Mouse (Mus musculus) midbrain, embryonic 11.5 days (tissue): ENCODE data around the gene Zfp69. TPM values are rescaled to one million over a fixed set of nuclear protein-coding genes. Genes with fewer than 3 reads are reported as not detected.

ENCODE experiments used
- ATAC-seq: fragments of 200-750 bp; cut with Nextera tagmentation; 2 replicates; pipeline ENCODE4 v1.8.0; 2017; ENCODE audit warnings: moderate TSS enrichment, moderate library complexity; ENCODE audit not compliant: low FRiP score
- DNase-seq: peaks from one replicate; pipeline ENCODE4 v3.0.0; 2015; ENCODE audit warnings: low spot score; ENCODE audit errors: missing footprints
- H3K27ac ChIP-seq: fragments of 300-500 bp; sonication (generic); 2 replicates; pipeline ENCODE4 v1.5.1; 2014; ENCODE audit warnings: low read depth, low read length
- H3K27me3 ChIP-seq: fragments of 300-500 bp; sonication (generic); 2 replicates; pipeline ENCODE4 v1.6.1; 2014; ENCODE audit warnings: mild to moderate bottlenecking, low read length, moderate library complexity, mixed read lengths; ENCODE audit not compliant: control insufficient read depth, insufficient read depth
- H3K36me3 ChIP-seq: fragments of 300-500 bp; sonication (generic); 2 replicates; pipeline ENCODE4 v1.6.1; 2014; ENCODE audit warnings: mild to moderate bottlenecking, low read length, moderate library complexity, mixed read lengths; ENCODE audit not compliant: control insufficient read depth, insufficient read depth
- H3K4me1 ChIP-seq: fragments of 300-500 bp; sonication (generic); 2 replicates; pipeline ENCODE4 v1.6.1; 2014; ENCODE audit warnings: low read length; ENCODE audit not compliant: control insufficient read depth, insufficient read depth
- H3K4me2 ChIP-seq: fragments of 300-500 bp; sonication (generic); 2 replicates; pipeline ENCODE4 v1.6.1; 2014; ENCODE audit warnings: mild to moderate bottlenecking, moderate library complexity
- H3K4me3 ChIP-seq: fragments of 300-500 bp; sonication (generic); 2 replicates; pipeline ENCODE4 v1.5.1; 2014; ENCODE audit warnings: low read depth, low read length
- H3K9ac ChIP-seq: fragments of 300-500 bp; sonication (generic); 2 replicates; pipeline ENCODE4 v1.6.1; 2014; ENCODE audit warnings: low read length
- H3K9me3 ChIP-seq: fragments of 300-500 bp; sonication (generic); 2 replicates; pipeline ENCODE4 v1.6.1; 2016; ENCODE audit warnings: low read length; ENCODE audit not compliant: control insufficient read depth
- WGBS: fragments of 180-500 bp; shearing (Covaris S2); extraction: QIAGEN DNeasy Blood & Tissue Kit; methylation state at CpG from one replicate; pipeline ENCODE4 v1.1.7; 2014; 5-methylcytosine and 5-hydroxymethylcytosine counted together
- polyA plus RNA-seq: library from polyadenylated mRNA; unstranded; fragments of >200 nt; fragmentation: Nextera tagmentation; extraction: Ambion mirVana; gene quantifications from 2 replicates; pipeline ENCODE4 v1.2.1, GENCODE M21; 2014

Gene Zfp69
- 9.0 and 9.6 TPM in 2 replicates for polyA plus RNA-seq

GRCm38 (mm10) chr4:120951428-120951973 lies at the start of gene Zfp69:
Gene Zfp69, minus strand, starts transcription at chr4:120951699.
- Histone ChIP-seq H3K4me3 (peak within 1 kb of the TSS; percentile 84), H3K9me3 (no peaks in the 10 kb centered on the region), H3K27ac (peak within 1 kb of the TSS; percentile 59), H3K27me3 (no peaks in the 10 kb centered on the region), H3K4me1 (peaks cover 5% of the 10 kb centered on the region; the same call in 1 of the 2 replicates), H3K36me3 (peaks cover 2% of the 10 kb centered on the region; the same call in 1 of the 2 replicates), H3K9ac (peak within 1 kb of the TSS; percentile 82), H3K4me2 (peak within 1 kb of the TSS; percentile 79)
- 0% methylated on average over 59 of the region's 60 CpGs for WGBS
- DNase-seq (peak; percentile 98), ATAC-seq (peak; percentile 99)

GRCm38 (mm10) chr4:121001042-121001441 lies 49.5 kb upstream of the Zfp69 start:
- ATAC-seq (no peak), DNase-seq (no peak)
- no peaks in the 10 kb centered on the region for H3K9me3 ChIP-seq
- peaks cover 5% of the 10 kb centered on the region; the same call in 1 of the 2 replicates for H3K27me3 ChIP-seq
- no peak overlapping the region for H3K4me2 ChIP-seq
- WGBS, result 87% methylated on average over 2 of the region's 2 CpGs
- no peaks in the 10 kb centered on the region for H3K36me3 ChIP-seq
- H3K9ac ChIP-seq, result no peak overlapping the region
- no peak overlapping the region for H3K27ac ChIP-seq
- H3K4me3 ChIP-seq, result no peak overlapping the region
- peaks cover 17% of the 10 kb centered on the region for H3K4me1 ChIP-seq

- Histone ChIP-seq H3K27ac (no peak overlapping the region), H3K9ac (no peak overlapping the region), H3K4me3 (no peak overlapping the region), H3K4me1 (peaks cover 10% of the 10 kb centered on the region), H3K27me3 (peaks cover 26% of the 10 kb centered on the region), H3K4me2 (no peak overlapping the region), H3K36me3 (no peaks in the 10 kb centered on the region), H3K9me3 (no peaks in the 10 kb centered on the region)
- DNase-seq (no peak), ATAC-seq (no peak)
- 80% methylated on average over 1 of the region's 1 CpGs for WGBS
Measured at GRCm38 (mm10) chr4:120995911-120996310, 44.4 kb upstream of the Zfp69 start.

GRCm38 (mm10) chr4:120993025-120993424 lies 41.5 kb upstream of the Zfp69 start:
- Histone ChIP-seq H3K4me2 (no peak overlapping the region), H3K9me3 (peaks cover 3% of the 10 kb centered on the region; the same call in 1 of the 2 replicates), H3K9ac (no peak overlapping the region), H3K4me1 (peaks cover 10% of the 10 kb centered on the region), H3K27ac (no peak overlapping the region), H3K27me3 (peaks cover 31% of the 10 kb centered on the region), H3K36me3 (no peaks in the 10 kb centered on the region), H3K4me3 (no peak overlapping the region)
- ATAC-seq (no peak), DNase-seq (no peak)
- 85% methylated on average over 1 of the region's 1 CpGs for WGBS

- ATAC-seq (peak; percentile 57; the same call in 1 of the 2 replicates), DNase-seq (no peak)
- Histone ChIP-seq H3K9ac (no peak overlapping the region), H3K4me3 (no peak overlapping the region), H3K4me2 (no peak overlapping the region), H3K27me3 (peaks cover 30% of the 10 kb centered on the region), H3K4me1 (peaks cover 10% of the 10 kb centered on the region), H3K9me3 (peaks cover 3% of the 10 kb centered on the region; the same call in 1 of the 2 replicates), H3K36me3 (no peaks in the 10 kb centered on the region), H3K27ac (no peak overlapping the region)
- WGBS, result 28% methylated on average over 2 of the region's 2 CpGs
Measured at GRCm38 (mm10) chr4:120992284-120992683, 40.8 kb upstream of the Zfp69 start.

GRCm38 (mm10) chr4:120987319-120987718 lies 35.8 kb upstream of the Zfp69 start:
- peaks cover 5% of the 10 kb centered on the region for H3K27me3 ChIP-seq
- 87% methylated on average over 4 of the region's 4 CpGs for WGBS
- H3K4me3 ChIP-seq, result no peak overlapping the region
- DNase-seq (no peak), ATAC-seq (no peak)
- H3K4me1 ChIP-seq, result peaks cover 8% of the 10 kb centered on the region
- H3K36me3 ChIP-seq, result peaks cover 3% of the 10 kb centered on the region
- H3K27ac ChIP-seq, result no peak overlapping the region
- no peak overlapping the region for H3K9ac ChIP-seq
- H3K4me2 ChIP-seq, result no peak overlapping the region
- peaks cover 3% of the 10 kb centered on the region; the same call in 1 of the 2 replicates for H3K9me3 ChIP-seq

GRCm38 (mm10) chr4:120986446-120986845 lies 34.9 kb upstream of the Zfp69 start:
- Histone ChIP-seq H3K9ac (no peak overlapping the region), H3K4me2 (no peak overlapping the region), H3K9me3 (peaks cover 3% of the 10 kb centered on the region; the same call in 1 of the 2 replicates), H3K27me3 (peaks cover 5% of the 10 kb centered on the region), H3K4me3 (no peak overlapping the region), H3K27ac (no peak overlapping the region), H3K4me1 (no peaks in the 10 kb centered on the region), H3K36me3 (peaks cover 3% of the 10 kb centered on the region)
- DNase-seq (peak; percentile 91), ATAC-seq (no peak)
- 30% methylated on average over 6 of the region's 6 CpGs for WGBS

GRCm38 (mm10) chr4:120978221-120978620 lies 26.7 kb upstream of the Zfp69 start:
- DNase-seq (no peak), ATAC-seq (no peak)
- Histone ChIP-seq H3K4me2 (no peak overlapping the region), H3K9ac (no peak overlapping the region), H3K27ac (no peak overlapping the region), H3K4me1 (no peaks in the 10 kb centered on the region), H3K27me3 (no peaks in the 10 kb centered on the region), H3K36me3 (0 out of 2 replicates have a peak, but pooled peaks cover 2% of the 10 kb centered on the region), H3K4me3 (no peak overlapping the region), H3K9me3 (no peaks in the 10 kb centered on the region)
- WGBS, result 94% methylated on average over 3 of the region's 3 CpGs

GRCm38 (mm10) chr4:120975428-120975734 lies 23.9 kb upstream of the Zfp69 start:
- Histone ChIP-seq H3K4me1 (no peaks in the 10 kb centered on the region), H3K4me2 (no peak overlapping the region), H3K4me3 (no peak overlapping the region), H3K36me3 (0 out of 2 replicates have a peak, but pooled peaks cover 6% of the 10 kb centered on the region), H3K9me3 (no peaks in the 10 kb centered on the region), H3K27ac (no peak overlapping the region), H3K27me3 (no peaks in the 10 kb centered on the region), H3K9ac (no peak overlapping the region)
- no peak for ATAC-seq
- no peak for DNase-seq
- WGBS, result 95% methylated on average over 4 of the region's 4 CpGs
